Mouse (Mus musculus) lung, adult 2 months (tissue): ENCODE measurements around the gene Gm19684.
"Not testable (repeated sequence)": the region's sequence is repeated elsewhere in the genome, so short reads cannot be mapped to it uniquely, and the experiment has no call there.

Experiments
- CTCF ChIP-seq: fragments of 200-500 bp; IDR thresholded peaks from 2 replicates; pipeline ENCODE4 v1.5.1; 2011; ENCODE audit warnings: mild to moderate bottlenecking, low read length, control low read depth; ENCODE audit not compliant: insufficient read depth
- POLR2A ChIP-seq: fragments of 200-500 bp; IDR thresholded peaks from 2 replicates; pipeline ENCODE4 v1.6.1; 2011; ENCODE audit warnings: low read depth, mild to moderate bottlenecking, control low read depth, low read length, borderline replicate concordance; ENCODE audit errors: extremely low read depth

DNA sequence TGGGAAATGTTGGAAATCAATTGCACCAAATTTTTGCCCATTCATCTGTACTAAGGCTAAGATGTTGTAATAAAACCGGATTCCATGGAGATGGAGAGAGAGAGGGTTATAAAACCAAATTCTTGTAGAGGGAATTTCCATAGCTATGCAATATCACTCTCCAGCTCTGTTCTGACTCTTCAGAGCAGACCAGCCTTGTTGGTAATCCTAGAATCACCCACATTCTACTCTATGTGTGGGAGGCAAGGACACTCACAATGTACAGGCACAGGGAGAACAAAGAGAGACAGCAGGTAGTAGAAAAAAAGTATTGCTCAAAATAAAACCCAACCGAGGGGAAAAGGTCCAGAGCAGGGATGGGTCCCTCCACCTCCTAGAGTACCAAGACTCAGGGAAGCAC, 29.5 kb upstream of the Gm19684 start:
- not testable (repeated sequence) for TF ChIP-seq POLR2A, CTCF
